Mouse (Mus musculus) liver, postnatal 0 days (tissue): ENCODE measurements at regions not wholly inside any gene's neighbourhood (a gene's known extent, or its start where the extent isn't known, plus 50 kb on each side); places are given as distances from the start of the nearest gene placed in this dataset.

Experiments used
- CTCF ChIP-seq: sonication (generic); IDR thresholded peaks from 2 replicates; pipeline ENCODE4 v1.5.1; 2016; ENCODE audit warnings: antibody characterized with exemption, low read depth
- EP300 ChIP-seq: IDR thresholded peaks from 2 replicates; pipeline ENCODE4 v1.6.1; 2016; ENCODE audit warnings: antibody characterized with exemption, low read depth, mild to moderate bottlenecking

DNA sequence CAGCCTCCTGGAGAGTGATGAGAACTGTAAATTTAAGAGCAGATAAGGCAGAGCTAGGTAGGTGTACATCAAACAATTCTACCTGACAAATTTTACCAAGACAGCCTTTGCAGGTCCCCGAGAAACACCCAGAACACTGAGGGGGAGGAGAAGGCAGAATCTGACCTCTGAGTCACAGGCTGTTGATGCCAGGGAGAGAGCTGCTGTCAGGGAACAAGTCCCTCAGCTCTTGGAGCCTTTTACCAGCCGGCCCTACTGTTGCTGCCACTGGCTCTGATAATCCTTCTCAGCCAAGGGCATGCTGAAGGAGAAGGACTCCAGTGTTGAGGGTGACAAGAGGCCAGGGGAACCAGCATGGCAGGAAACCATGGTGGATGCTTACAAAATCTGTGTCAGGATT, 271.7 kb upstream of the Ube2e3 start:
- TF ChIP-seq CTCF, result no peak
- TF ChIP-seq EP300, result no peak
